Mouse (Mus musculus) cortical plate, adult 2 months (tissue): ENCODE results near the gene Nfya.

Source experiments
- CTCF ChIP-seq: fragments of 200-500 bp; IDR thresholded peaks from 2 replicates; pipeline ENCODE4 v1.5.1; 2011; ENCODE audit warnings: mild to moderate bottlenecking, control low read depth, low read length; ENCODE audit not compliant: insufficient read depth; ENCODE audit errors: extremely low read depth
- POLR2A ChIP-seq: fragments of 200-500 bp; IDR thresholded peaks from 2 replicates; pipeline ENCODE4 v1.6.1; 2011; ENCODE audit warnings: mild to moderate bottlenecking, low read length, control low read depth; ENCODE audit not compliant: insufficient read depth; ENCODE audit errors: extremely low read depth

- no peak for TF ChIP-seq CTCF
- no peak for TF ChIP-seq POLR2A
Observed at GRCm38 (mm10) chr17:48355822-48356221, 53.9 kb downstream of the Nfya start.
